Mouse (Mus musculus) limb, embryonic 11.5 days (tissue): ENCODE data around the gene Akap5. TPM values are rescaled to one million over a fixed set of nuclear protein-coding genes. Genes with fewer than 3 reads are reported as not detected.

Source experiments
- ATAC-seq: fragments of 200-750 bp; cut with Nextera tagmentation; 2 replicates; pipeline ENCODE4 v1.8.0; 2017; ENCODE audit warnings: low read depth; ENCODE audit not compliant: insufficient number of reproducible peaks, low FRiP score, low TSS enrichment
- DNase-seq: peaks from one replicate; pipeline ENCODE4 v3.0.0-alpha.2; 2015; ENCODE audit warnings: low spot score
- H3K27ac ChIP-seq: fragments of 300-500 bp; sonication (generic); replicated peaks from 2 replicates; pipeline ENCODE4 v1.5.1; 2014; ENCODE audit warnings: low read depth, mild to moderate bottlenecking, low read length
- H3K27me3 ChIP-seq: fragments of 300-500 bp; sonication (generic); 2 replicates; pipeline ENCODE4 v1.6.1; 2014; ENCODE audit warnings: mild to moderate bottlenecking, low read length, mixed read lengths; ENCODE audit not compliant: control insufficient read depth, insufficient read depth
- H3K36me3 ChIP-seq: fragments of 300-500 bp; sonication (generic); 2 replicates; pipeline ENCODE4 v1.6.1; 2014; ENCODE audit warnings: mild to moderate bottlenecking, low read length, moderate library complexity, mixed read lengths; ENCODE audit not compliant: control insufficient read depth, insufficient read depth
- H3K4me1 ChIP-seq: fragments of 300-500 bp; sonication (generic); 2 replicates; pipeline ENCODE4 v1.6.1; 2014; ENCODE audit warnings: low read length, mixed read lengths; ENCODE audit not compliant: control insufficient read depth, insufficient read depth
- H3K4me2 ChIP-seq: fragments of 300-500 bp; sonication (generic); 2 replicates; pipeline ENCODE4 v1.6.1; 2014; ENCODE audit warnings: low read depth, mild to moderate bottlenecking, moderate library complexity; ENCODE audit not compliant: severe bottlenecking
- H3K4me3 ChIP-seq: fragments of 300-500 bp; sonication (generic); 2 replicates; pipeline ENCODE4 v1.5.1; 2014; ENCODE audit warnings: low read depth, low read length
- H3K9ac ChIP-seq: fragments of 300-500 bp; sonication (generic); 2 replicates; pipeline ENCODE4 v1.6.1; 2014; ENCODE audit warnings: mild to moderate bottlenecking, low read length
- H3K9me3 ChIP-seq: fragments of 300-500 bp; sonication (generic); 2 replicates; pipeline ENCODE4 v1.6.1; 2016; ENCODE audit warnings: low read length; ENCODE audit not compliant: control insufficient read depth
- WGBS: fragments of 180-500 bp; shearing (Covaris S2); extraction: QIAGEN DNeasy Blood & Tissue Kit; methylation state at CpG from one replicate; pipeline ENCODE4 v1.1.7; 2014; 5-methylcytosine and 5-hydroxymethylcytosine counted together
- polyA plus RNA-seq: library from polyadenylated mRNA; unstranded; fragments of >200 nt; fragmentation: Nextera tagmentation; extraction: Ambion mirVana; gene quantifications from 2 replicates; pipeline ENCODE4 v1.2.1, GENCODE M21; 2014

The Akap5 gene
- polyA plus RNA-seq, 1 experiment from 2014 or later, result 1.4 TPM

DNA sequence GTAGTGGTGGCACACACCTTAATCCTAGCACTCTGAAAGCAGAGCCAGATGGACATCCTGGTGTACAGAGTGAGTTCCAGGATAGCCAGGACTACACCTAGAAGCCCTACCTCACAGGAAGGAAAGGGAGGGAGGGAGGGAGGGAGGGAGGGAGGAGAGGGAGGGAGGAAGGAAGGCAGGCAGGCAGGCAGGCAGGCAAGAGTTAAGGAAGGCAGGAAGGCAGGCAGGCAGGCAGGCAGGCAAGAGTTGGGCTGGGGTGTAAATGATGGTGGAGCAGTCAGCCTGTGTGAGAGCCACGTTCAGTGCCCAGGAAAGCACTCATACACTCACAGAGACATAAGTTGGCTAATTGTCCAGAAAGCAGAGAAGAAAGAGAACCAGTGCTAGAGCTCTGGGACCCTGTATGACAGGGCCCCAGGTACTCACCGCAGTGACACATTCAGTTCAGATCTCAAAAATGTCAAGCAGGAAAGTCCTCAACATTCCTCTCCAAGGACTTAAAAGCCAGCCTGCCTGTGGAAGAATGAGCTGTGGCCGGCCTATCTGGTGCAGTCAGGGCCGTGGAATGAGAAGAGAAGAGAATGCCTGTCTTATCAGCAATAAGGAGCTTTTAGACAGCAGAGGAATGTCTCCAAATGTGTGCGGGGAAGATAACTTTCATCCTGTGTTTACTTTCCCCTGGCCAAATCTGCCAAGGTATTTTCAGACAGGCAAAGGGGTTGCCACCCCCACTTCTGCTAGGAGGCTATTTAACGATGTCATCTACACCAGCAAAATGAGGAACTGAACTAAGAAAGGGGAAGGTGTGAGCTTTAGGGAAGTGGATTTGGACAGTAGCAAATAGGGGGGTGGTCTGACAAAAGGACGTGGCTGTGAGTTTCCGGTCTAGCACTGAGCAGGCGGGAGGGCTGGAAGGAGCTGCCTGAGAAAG is 6.1 kb upstream of the Akap5 start:
- Histone ChIP-seq H3K27ac (no peak overlapping the region), H3K9ac (no peak overlapping the region), H3K4me2 (no peak overlapping the region), H3K4me1 (no peaks in the 10 kb centered on the region), H3K36me3 (no peaks in the 10 kb centered on the region; the same call in 1 of the 2 replicates), H3K27me3 (no peaks in the 10 kb centered on the region), H3K4me3 (no peak overlapping the region), H3K9me3 (no peaks in the 10 kb centered on the region)
- 59% methylated on average over 9 of the region's 9 CpGs for WGBS
- DNase-seq (no peak), ATAC-seq (no peak)

DNA sequence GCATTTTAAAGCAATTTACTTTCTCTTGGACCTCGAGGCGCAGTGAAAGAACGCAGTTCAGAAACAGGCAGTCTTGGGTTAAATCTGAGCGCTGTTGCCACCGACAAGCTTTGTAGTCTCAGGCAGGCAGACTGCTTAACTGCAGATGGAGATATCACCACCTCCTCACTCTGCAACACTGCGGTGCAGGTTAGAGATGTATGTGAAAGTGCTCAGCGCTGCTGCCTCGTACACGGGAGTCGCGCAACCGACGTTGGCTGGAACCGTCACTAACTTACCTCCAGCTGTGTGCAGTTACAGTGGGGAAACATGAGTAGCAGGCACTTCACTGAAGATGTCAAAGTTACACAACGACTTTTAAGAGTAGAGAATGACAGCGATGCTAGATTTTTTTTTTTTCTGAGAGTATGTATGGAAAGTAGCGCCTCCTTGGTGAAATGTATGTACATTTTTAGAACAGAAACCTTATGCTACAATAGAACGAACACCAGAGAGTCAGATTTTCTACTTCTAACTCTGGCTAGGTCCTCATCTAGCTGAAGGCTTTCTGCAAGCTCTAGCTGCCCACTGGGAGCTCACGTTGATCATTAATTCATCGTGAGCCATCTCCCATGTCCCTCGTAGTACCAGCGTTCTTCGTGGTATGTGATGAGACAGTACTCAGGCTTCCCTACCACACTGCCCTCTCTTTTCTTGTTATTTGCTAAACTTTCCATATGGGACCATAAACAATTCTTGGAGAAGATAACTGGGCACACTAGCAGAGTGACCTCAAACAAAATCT is 1.9 kb downstream of the Akap5 start:
- no peaks in the 10 kb centered on the region for H3K27me3 ChIP-seq
- 91% methylated on average over 23 of the region's 23 CpGs for WGBS

DNA sequence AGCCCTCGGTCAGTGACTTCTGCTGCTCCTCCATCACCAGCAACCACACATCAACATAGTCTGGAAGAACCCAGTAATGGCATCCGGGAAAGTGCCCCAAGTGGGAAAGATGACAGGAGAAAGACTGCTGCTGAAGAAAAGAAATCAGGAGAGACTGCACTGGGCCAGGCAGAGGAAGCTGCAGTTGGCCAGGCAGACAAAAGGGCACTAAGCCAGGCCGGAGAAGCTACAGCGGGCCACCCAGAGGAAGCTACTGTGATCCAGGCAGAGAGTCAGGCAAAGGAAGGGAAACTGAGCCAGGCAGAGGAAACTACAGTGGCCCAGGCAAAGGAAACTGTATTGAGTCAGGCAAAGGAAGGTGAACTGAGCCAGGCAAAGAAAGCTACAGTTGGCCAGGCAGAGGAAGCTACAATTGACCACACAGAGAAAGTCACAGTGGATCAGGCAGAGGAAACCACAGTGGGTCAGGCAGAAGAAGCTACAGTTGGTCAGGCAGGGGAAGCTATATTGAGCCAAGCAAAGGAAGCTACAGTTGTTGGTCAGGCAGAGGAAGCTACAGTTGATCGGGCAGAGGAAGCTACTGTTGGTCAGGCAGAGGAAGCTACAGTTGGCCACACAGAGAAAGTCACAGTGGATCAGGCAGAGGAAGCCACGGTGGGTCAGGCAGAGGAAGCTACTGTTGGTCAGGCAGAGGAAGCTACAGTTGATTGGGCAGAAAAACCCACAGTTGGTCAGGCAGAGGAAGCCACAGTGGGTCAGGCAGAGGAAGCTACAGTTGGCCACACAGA is 4.1 kb downstream of the Akap5 start:
- Histone ChIP-seq H3K9ac (no peak overlapping the region), H3K27me3 (no peaks in the 10 kb centered on the region), H3K4me1 (0 out of 2 replicates have a peak, but pooled peaks cover 2% of the 10 kb centered on the region), H3K4me2 (no peak overlapping the region), H3K36me3 (no peaks in the 10 kb centered on the region), H3K4me3 (no peak overlapping the region), H3K9me3 (no peaks in the 10 kb centered on the region), H3K27ac (no peak overlapping the region)
- ATAC-seq (no peak), DNase-seq (no peak)
- 90% methylated on average over 6 of the region's 6 CpGs for WGBS

More for the DNA sequence above, 1.9 kb downstream of the Akap5 start:
- Histone ChIP-seq H3K9ac (no peak overlapping the region), H3K9me3 (no peaks in the 10 kb centered on the region), H3K4me3 (no peak overlapping the region), H3K4me2 (no peak overlapping the region), H3K36me3 (no peaks in the 10 kb centered on the region), H3K27ac (no peak overlapping the region), H3K4me1 (0 out of 2 replicates have a peak, but pooled peaks cover 2% of the 10 kb centered on the region)
- DNase-seq (no peak), ATAC-seq (no peak)

DNA sequence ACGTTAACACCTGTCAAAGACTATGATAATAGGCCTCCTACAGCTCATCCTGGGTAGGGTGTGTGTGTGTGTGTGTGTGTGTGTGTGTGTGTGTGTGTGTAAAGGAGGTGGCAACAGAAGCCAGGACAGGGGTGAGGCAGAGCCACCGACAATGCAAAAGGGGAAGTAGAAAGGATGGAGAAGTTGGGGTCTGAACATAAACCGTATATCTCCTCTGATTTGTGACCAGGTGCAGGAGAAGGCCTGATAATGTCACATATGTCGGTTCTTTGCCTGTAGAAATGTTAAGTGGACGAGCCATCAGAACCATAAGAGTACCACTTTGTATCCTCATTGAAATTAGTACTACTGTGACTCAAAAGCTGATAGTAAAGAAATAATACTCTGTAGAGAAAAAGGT is 9.0 kb downstream of the Akap5 start:
- Histone ChIP-seq H3K36me3 (no peaks in the 10 kb centered on the region), H3K4me2 (no peak overlapping the region), H3K27me3 (no peaks in the 10 kb centered on the region), H3K4me1 (no peaks in the 10 kb centered on the region), H3K4me3 (no peak overlapping the region), H3K9me3 (no peaks in the 10 kb centered on the region), H3K9ac (no peak overlapping the region), H3K27ac (no peak overlapping the region)
- DNase-seq (no peak), ATAC-seq (no peak)
- whole genome bisulfite sequencing, result 93% methylated on average over 5 of the region's 5 CpGs

DNA sequence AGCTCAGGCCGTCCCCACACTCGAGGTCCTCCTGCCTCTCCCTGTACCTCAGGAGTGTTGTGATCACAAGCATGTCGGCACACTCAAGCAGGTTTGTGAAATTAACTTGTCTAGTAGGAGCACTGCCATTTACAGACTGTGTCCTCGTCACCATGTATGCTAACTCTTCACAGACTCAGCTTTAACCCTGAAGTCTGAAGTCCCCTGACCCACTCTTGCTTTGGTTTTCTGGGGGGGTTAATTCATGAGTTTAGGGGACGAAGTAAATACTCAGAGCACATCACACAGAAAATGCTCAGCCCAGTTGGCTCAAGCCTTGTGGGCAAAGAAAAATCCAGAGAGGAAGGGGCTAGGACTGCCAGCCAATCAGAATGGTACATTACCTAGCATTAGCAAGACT is 10.9 kb downstream of the Akap5 start:
- no peaks in the 10 kb centered on the region for H3K27me3 ChIP-seq
- no peak overlapping the region for H3K4me2 ChIP-seq
- DNase-seq, result no peak
- no peaks in the 10 kb centered on the region for H3K9me3 ChIP-seq
- 83% methylated on average over 5 of the region's 5 CpGs for WGBS
- no peak overlapping the region for H3K27ac ChIP-seq
- no peak overlapping the region for H3K4me3 ChIP-seq
- no peaks in the 10 kb centered on the region for H3K4me1 ChIP-seq
- no peak overlapping the region for H3K9ac ChIP-seq
- no peak for ATAC-seq
- no peaks in the 10 kb centered on the region for H3K36me3 ChIP-seq

DNA sequence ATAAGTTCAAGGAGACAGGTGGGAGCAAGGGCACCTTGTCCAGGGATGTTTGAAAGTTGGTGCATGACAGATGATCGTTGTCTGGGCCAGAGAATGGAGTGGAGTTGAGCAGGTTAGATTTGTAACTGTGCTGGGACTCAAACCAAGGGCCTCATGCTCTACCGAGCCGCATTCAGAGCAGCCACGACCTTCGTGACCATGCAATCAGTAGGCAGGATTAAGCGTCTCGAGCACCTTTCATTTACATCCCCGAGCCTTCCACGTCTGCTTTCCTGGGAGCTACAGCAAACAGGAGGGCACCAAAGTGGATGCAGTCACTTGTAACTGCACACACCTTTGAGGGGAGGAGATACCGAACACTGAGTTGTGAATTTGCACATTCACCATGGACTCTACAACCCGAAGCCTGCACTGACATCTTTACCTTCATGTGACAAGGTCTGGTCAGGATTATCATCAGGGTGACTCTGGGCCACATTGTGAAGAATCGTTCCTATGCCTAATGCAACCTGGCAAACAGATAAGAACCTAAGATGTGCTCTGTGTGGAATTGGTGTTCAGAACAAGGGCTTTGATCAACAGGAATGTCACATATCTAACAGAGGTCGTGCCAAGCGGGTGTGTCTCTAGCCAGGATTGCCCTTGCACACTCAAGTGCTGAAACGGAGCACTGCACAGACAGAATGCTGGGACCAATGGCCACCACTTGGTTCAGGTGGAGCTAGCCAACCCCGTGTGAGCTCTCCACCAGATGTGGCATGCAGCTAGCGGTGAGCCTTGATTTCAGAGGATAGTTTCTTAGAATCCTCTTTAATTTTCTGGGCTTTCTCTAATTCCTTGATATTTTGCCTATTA is 11.6 kb downstream of the Akap5 start:
- Histone ChIP-seq H3K9me3 (no peaks in the 10 kb centered on the region), H3K4me2 (no peak overlapping the region), H3K27me3 (no peaks in the 10 kb centered on the region), H3K4me1 (no peaks in the 10 kb centered on the region), H3K4me3 (no peak overlapping the region), H3K36me3 (no peaks in the 10 kb centered on the region), H3K9ac (no peak overlapping the region), H3K27ac (no peak overlapping the region)
- 83% methylated on average over 17 of the region's 17 CpGs for WGBS
- no peak for ATAC-seq
- DNase-seq, result no peak

DNA sequence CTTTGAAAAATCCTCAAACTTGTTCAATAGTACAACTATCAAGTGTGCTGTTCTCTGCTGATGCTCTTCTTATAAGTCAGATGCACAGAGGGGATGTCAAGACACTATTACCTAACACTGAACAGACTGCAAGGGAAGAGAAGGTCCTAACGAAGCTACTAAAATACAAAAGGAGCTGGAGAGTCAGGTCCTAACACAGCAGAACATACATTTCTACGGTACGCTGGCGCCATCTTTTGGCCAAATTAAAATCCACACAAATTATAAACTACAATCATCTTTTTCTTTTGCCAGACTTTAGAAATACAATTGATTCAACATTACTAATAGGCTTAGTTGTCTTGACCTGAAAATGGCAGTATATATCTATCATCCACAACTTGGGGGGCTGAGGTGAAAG is 16.4 kb downstream of the Akap5 start:
- H3K27me3 ChIP-seq, result no peaks in the 10 kb centered on the region
- DNase-seq, result peak; percentile 56
- 10% methylated on average over 4 of the region's 4 CpGs for WGBS

More for the DNA sequence above, 16.4 kb downstream of the Akap5 start:
- Histone ChIP-seq H3K27ac (no peak overlapping the region), H3K4me2 (no peak overlapping the region), H3K4me3 (no peak overlapping the region), H3K9ac (no peak overlapping the region), H3K9me3 (no peaks in the 10 kb centered on the region), H3K36me3 (no peaks in the 10 kb centered on the region), H3K4me1 (no peaks in the 10 kb centered on the region)
- ATAC-seq, result no peak
